Mouse (Mus musculus) midbrain, postnatal 0 days (tissue): Measurements from ENCODE around the gene Mterf1a. TPM values are rescaled to one million over a fixed set of nuclear protein-coding genes. Genes with fewer than 3 reads are reported as not detected.

Experiments
- ATAC-seq: fragments of 200-750 bp; cut with Nextera tagmentation; 2 replicates; pipeline ENCODE4 v1.8.0; 2017; ENCODE audit warnings: moderate number of reproducible peaks, mild to moderate bottlenecking, moderate TSS enrichment, moderate library complexity; ENCODE audit not compliant: low FRiP score
- DNase-seq: peaks from one replicate; pipeline ENCODE4 v3.0.0-alpha.2; 2015; ENCODE audit warnings: low spot score
- H3K27ac ChIP-seq: fragments of 300-500 bp; sonication (generic); 2 replicates; pipeline ENCODE4 v1.5.1; 2014; ENCODE audit warnings: low read depth, mild to moderate bottlenecking, low read length, mixed read lengths
- H3K27me3 ChIP-seq: fragments of 300-500 bp; sonication (generic); 2 replicates; pipeline ENCODE4 v1.6.1; 2014; ENCODE audit warnings: low read length, control low read depth, mixed read lengths; ENCODE audit not compliant: insufficient read depth
- H3K36me3 ChIP-seq: fragments of 300-500 bp; sonication (generic); 2 replicates; pipeline ENCODE4 v1.6.1; 2014; ENCODE audit warnings: low read length, control low read depth, mixed read lengths; ENCODE audit not compliant: insufficient read depth
- H3K4me1 ChIP-seq: fragments of 300-500 bp; sonication (generic); 2 replicates; pipeline ENCODE4 v1.6.1; 2014; ENCODE audit warnings: mild to moderate bottlenecking, control low read depth, antibody characterized with exemption, low read length, mixed read lengths; ENCODE audit not compliant: insufficient read depth
- H3K4me2 ChIP-seq: fragments of 300-500 bp; sonication (generic); 2 replicates; pipeline ENCODE4 v1.6.1; 2014; ENCODE audit warnings: low read depth, mild to moderate bottlenecking, low read length, mixed read lengths; ENCODE audit not compliant: poor library complexity, severe bottlenecking
- H3K4me3 ChIP-seq: fragments of 300-500 bp; sonication (generic); 2 replicates; pipeline ENCODE4 v1.5.1; 2014; ENCODE audit warnings: low read depth, mild to moderate bottlenecking, low read length, moderate library complexity
- H3K9ac ChIP-seq: fragments of 300-500 bp; sonication (generic); replicated peaks from 2 replicates; pipeline ENCODE4 v1.6.1; 2014; ENCODE audit warnings: mild to moderate bottlenecking, low read length, moderate library complexity, mixed read lengths; ENCODE audit not compliant: poor library complexity, severe bottlenecking
- H3K9me3 ChIP-seq: fragments of 300-500 bp; sonication (generic); 2 replicates; pipeline ENCODE4 v1.6.1; 2016; ENCODE audit warnings: low read length, control low read depth
- CTCF ChIP-seq: IDR thresholded peaks from 2 replicates; pipeline ENCODE4 v1.5.1; 2016; ENCODE audit warnings: antibody characterized with exemption, mild to moderate bottlenecking
- WGBS: fragments of 180-500 bp; shearing (Covaris S2); extraction: QIAGEN DNeasy Blood & Tissue Kit; methylation state at CpG from one replicate; pipeline ENCODE4 v1.1.7; 2014; 5-methylcytosine and 5-hydroxymethylcytosine counted together
- polyA plus RNA-seq: library from polyadenylated mRNA; unstranded; fragments of >200 nt; fragmentation: Nextera tagmentation; extraction: Ambion mirVana; gene quantifications from 2 replicates; pipeline ENCODE4 v1.2.1, GENCODE M21; 2015
- total RNA-seq: library from RNA; depleted of rRNA; stranded (reverse); fragments of >200 nt; gene quantifications from 2 replicates; pipeline ENCODE4 v1.2.3, GENCODE M21; 2014

Gene Mterf1a
- total and polyA plus RNA-seq, 2 experiments from 2014 or later = 3.7 to 4.9 TPM

DNA sequence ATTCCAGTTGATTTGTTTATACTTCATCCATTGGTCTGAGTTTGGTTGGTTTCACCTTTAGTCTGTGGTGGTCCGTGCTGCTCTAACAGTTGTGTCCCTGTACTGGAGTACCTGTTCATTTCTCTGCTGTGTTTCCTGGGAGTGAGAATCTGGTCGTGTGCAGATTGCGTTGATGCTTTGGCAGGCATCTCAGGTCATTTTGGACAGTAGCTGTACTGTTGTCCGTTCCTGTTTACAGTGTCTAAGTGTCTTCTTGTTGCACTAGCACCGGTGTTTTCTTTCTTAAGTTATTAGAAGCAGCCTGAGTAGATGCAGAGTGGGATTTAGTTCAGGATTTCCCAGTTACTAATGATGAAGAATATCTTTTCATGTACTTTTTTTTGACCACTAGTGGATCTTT, 41.5 kb upstream of the Mterf1a start:
- no peaks in the 10 kb centered on the region for H3K27me3 ChIP-seq
- H3K36me3 ChIP-seq = no peaks in the 10 kb centered on the region
- H3K4me2 ChIP-seq = no peak overlapping the region
- no peak overlapping the region for H3K27ac ChIP-seq
- WGBS = 92% methylated on average over 5 of the region's 5 CpGs
- no peaks in the 10 kb centered on the region for H3K9me3 ChIP-seq
- DNase-seq = no peak
- ATAC-seq = no peak
- H3K9ac ChIP-seq = no peak overlapping the region
- peaks cover 7% of the 10 kb centered on the region; the same call in 1 of the 2 replicates for H3K4me1 ChIP-seq
- no peak for TF ChIP-seq CTCF
- H3K4me3 ChIP-seq = no peak overlapping the region

DNA sequence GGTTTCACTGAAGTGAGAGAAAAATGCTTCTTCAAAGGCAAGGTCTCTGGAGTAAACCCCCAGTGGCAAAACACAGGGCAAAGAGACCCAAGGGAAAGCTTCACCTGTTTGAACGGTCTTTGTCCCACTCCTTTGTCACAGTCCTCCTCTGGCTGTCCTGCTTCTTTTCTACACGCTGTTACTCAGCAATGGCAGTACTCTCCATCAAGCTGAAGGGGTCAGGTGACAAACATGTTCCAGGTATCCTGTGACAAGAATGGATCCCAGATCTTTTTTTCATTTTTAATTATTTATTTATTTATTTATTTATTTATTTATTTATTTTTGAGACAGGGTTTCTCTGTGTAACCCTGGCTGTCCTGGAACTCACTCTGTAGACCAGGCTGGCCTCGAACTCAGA, 39.8 kb upstream of the Mterf1a start:
- no peak overlapping the region for H3K27ac ChIP-seq
- H3K4me3 ChIP-seq = no peak overlapping the region
- no peak overlapping the region for H3K9ac ChIP-seq
- WGBS = 81% methylated on average over 3 of the region's 3 CpGs
- DNase-seq (no peak), ATAC-seq (no peak)
- H3K36me3 ChIP-seq = no peaks in the 10 kb centered on the region
- no peaks in the 10 kb centered on the region for H3K27me3 ChIP-seq
- no peaks in the 10 kb centered on the region for H3K9me3 ChIP-seq
- H3K4me1 ChIP-seq = peaks cover 7% of the 10 kb centered on the region; the same call in 1 of the 2 replicates
- no peak overlapping the region for H3K4me2 ChIP-seq
- no peak for TF ChIP-seq CTCF

DNA sequence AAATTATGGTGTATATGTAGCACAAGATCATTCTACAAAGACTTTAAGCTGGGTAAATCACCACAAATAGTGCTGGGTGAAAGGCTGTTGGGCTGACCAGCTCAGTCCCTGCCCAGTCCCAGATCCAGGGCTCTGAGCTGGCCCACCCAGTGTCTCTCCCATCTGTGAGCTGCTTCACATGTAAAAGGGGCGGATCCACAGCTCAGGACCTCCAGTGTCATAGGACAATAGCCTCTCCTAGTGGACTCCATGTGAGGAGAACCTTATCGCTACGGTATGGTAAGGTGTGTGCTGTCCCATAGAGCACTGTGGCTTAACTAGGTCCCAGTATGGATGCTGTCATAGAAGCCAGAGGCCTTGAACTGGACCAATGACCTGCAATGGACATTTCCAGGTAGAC, 37.9 kb upstream of the Mterf1a start:
- Histone ChIP-seq H3K36me3 (no peaks in the 10 kb centered on the region), H3K9me3 (no peaks in the 10 kb centered on the region), H3K4me1 (peaks cover 7% of the 10 kb centered on the region; the same call in 1 of the 2 replicates), H3K4me3 (no peak overlapping the region), H3K27ac (no peak overlapping the region), H3K4me2 (no peak overlapping the region), H3K27me3 (no peaks in the 10 kb centered on the region), H3K9ac (no peak overlapping the region)
- WGBS = 91% methylated on average over 3 of the region's 3 CpGs
- no peak for ATAC-seq
- no peak for DNase-seq
- TF ChIP-seq CTCF = no peak

DNA sequence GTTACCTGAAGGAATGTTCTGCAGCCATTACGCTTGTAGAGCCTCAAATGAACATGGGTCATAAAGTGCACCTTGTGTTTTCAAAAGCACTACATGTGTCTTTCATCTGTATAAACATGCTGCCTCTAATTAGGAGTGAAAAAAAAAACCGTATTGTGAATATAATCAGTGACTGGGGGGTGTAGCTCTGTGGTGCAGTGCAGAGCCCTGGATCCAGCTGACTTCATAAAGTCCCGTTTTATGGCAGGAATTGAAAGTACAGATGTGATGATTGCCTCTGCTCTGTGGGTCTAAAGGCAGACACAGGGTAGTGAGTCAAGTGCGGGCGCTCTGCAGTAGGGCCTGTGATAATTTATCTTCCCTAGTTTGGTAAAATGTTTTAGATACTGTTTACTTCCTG, 37.0 kb upstream of the Mterf1a start:
- H3K27ac ChIP-seq = no peak overlapping the region
- DNase-seq = no peak

DNA sequence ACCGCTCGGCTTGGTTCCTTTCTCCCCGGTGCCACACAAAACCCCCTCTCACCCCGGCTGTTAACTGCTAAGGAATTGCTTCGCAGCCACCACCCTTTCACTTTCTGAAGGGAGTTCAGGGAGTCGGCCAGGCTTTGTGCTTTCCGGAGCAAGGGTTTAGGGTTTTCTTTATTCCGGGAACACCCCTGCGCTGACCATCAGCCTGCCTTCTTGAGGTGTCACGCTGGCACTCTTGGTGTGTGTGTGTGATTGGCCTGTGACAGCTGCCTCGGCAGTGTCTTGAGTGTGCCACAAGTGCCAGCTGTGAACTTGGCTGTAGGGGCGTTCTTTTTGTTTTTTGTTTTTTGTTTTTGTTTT, 34.9 kb upstream of the Mterf1a start:
- 1% methylated on average over 12 of the region's 12 CpGs for WGBS
- Histone ChIP-seq H3K4me1 (peaks cover 7% of the 10 kb centered on the region; the same call in 1 of the 2 replicates), H3K4me3 (peak overlapping the region; percentile 96), H3K9me3 (no peaks in the 10 kb centered on the region), H3K9ac (peak overlapping the region; percentile 99), H3K27ac (peak overlapping the region; percentile 99), H3K36me3 (no peaks in the 10 kb centered on the region), H3K4me2 (peak overlapping the region; percentile 70), H3K27me3 (no peaks in the 10 kb centered on the region)
- TF ChIP-seq CTCF = no peak
- DNase-seq (peak; percentile 66), ATAC-seq (peak; percentile 71)

More for the DNA sequence above, 37.0 kb upstream of the Mterf1a start:
- Histone ChIP-seq H3K27me3 (no peaks in the 10 kb centered on the region), H3K4me2 (peak overlapping the region; percentile 70), H3K4me3 (peak overlapping the region; percentile 96), H3K36me3 (no peaks in the 10 kb centered on the region), H3K9me3 (no peaks in the 10 kb centered on the region), H3K9ac (no peak overlapping the region), H3K4me1 (peaks cover 7% of the 10 kb centered on the region; the same call in 1 of the 2 replicates)
- ATAC-seq = no peak
- no peak for TF ChIP-seq CTCF
- 49% methylated on average over 5 of the region's 5 CpGs for WGBS

DNA sequence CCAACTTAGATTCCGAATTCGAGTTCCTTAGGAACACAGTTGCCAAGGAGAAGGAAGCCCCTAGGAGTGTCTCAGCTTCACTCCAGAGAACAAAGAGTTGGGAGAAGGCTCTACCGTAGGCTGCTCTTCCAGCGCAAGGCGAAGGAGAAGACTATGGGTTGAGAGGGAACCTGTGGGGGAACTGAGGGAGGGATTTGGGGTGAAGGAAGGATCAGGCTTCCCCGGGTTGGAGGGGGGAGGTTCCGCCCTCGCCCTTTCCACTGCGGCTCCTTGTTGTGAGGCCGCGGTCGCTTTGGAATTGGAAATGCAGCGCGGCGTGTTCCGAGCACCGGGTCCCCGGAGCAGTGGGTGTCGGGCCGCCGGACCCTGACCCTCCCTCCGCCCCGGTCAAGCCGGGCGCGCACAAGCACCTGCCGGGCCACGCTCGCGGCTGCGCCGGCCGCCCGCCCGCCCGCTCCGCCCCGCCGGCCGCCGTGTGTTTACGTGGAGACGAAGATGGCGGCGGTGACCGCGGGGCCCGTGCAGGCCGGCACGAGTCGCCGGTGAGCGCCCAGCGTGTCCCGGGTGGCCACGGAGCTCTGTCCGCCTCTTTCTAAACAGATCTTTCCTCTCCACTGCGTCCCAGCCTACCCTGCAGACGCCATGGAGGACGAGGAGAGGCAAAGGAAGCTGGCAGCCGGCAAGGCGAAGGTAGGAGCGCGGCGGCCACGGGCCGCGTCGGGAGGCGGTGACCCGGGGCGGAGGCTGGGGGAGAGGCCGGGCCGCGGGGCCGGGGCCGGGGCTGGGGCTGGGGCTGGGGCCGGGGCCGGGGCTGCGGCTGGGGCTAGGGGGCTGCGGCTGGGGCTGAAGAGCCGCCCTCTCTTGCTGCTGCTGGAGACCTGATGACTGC, 34.3 kb upstream of the Mterf1a start, which contains the start of gene Akap9:
TSS of gene Akap9 (plus strand) at position 254 of the 889 bp plus-strand sequence.
- Histone ChIP-seq H3K27ac (peak within 1 kb of the TSS; percentile 99), H3K4me2 (peak within 1 kb of the TSS; percentile 70), H3K27me3 (no peaks in the 10 kb centered on the region), H3K9ac (peak within 1 kb of the TSS; percentile 99), H3K9me3 (no peaks in the 10 kb centered on the region), H3K4me3 (peak within 1 kb of the TSS; percentile 96), H3K36me3 (no peaks in the 10 kb centered on the region), H3K4me1 (peaks cover 7% of the 10 kb centered on the region; the same call in 1 of the 2 replicates)
- peak; percentile 55 for DNase-seq
- under 1% methylated on average over 72 of the region's 82 CpGs for WGBS
- no peak for TF ChIP-seq CTCF
- peak; percentile 82 for ATAC-seq
